Mouse (Mus musculus) Patski (cell line): Measurements from ENCODE around the gene Rln1. TPM values are rescaled to one million over a fixed set of nuclear protein-coding genes. Genes with fewer than 3 reads are reported as not detected.
A peak's percentile ranks its signal among the peaks of the same experiment; 100 is the strongest.

Source experiments
- ATAC-seq: fragments of 100-300 bp; one replicate; pipeline ENCODE4 v1.8.0; 2021
- CTCF ChIA-PET: fragments of 350-600 bp; sonication (Branson Sonifier 250); formaldehyde crosslinking; loops from one replicate; lab custom pipeline; 2022; ENCODE audit warnings: inconsistent platforms; lab: Charles Lee
- POLR2A ChIA-PET: fragments of 350-600 bp; sonication (Branson Sonifier 250); formaldehyde crosslinking; loops from one replicate; lab custom pipeline; 2022; ENCODE audit warnings: antibody characterized with exemption, inconsistent platforms; lab: Charles Lee
- DNase-seq: peaks from one replicate; pipeline ENCODE4 v3.0.0-alpha.2; 2011; ENCODE audit warnings: low read depth, low spot score
- H3K27me3 ChIP-seq: fragments of 371-371 bp; one replicate; pipeline ENCODE4 v1.5.1; 2021
- CTCF ChIP-seq: fragments of 100-300 bp; IDR thresholded peaks from one replicate; pipeline ENCODE4 v1.5.1; 2021
- in situ Hi-C: fragments of 300-500 bp; cut with MboI; formaldehyde crosslinking; loops from 3 replicates; pipeline ENCODE4 v1.11.1; 2018; ENCODE audit warnings: low pct_unique_long_range_greater_than_20kb, mixed read lengths
- polyA plus RNA-seq: library from polyadenylated mRNA; unstranded; gene quantifications from one replicate; pipeline ENCODE4 v1.2.3, GENCODE M21; 2021

Rln1 gene
- polyA plus RNA-seq, 1 experiment from 2014 or later = not detected

DNA sequence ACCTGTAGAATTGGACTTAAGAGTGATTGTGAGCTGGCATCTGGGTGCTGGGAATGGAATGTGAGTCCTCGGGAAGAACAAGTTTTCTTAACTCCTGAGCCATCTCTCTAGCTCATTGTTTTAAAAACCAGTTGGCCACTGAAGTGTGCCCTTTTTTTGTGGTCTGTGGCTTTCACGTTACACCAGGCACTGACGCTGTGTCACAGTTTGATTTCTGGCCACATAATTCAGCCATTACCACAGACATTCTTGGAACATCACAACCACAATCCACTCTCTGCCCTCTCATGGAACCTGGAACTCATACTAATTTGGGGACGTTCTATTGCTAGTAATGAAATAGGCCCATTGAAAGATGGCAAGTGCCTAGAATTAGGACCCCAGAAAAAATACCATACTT is 6.6 kb upstream of the Rln1 start:
- peaks cover 18% of the 10 kb centered on the region for H3K27me3 ChIP-seq
- POLR2A ChIA-PET = interaction anchor here (1.0 kb wide), 1 partner anchor 50 kb away, joined by 3 read pairs; no protein-coding TSS in a partner anchor
- in situ Hi-C loops = no loop called here
- DNase-seq = peak; percentile 51
- TF ChIP-seq CTCF = no peak
- CTCF ChIA-PET = no interaction called here
- peak; percentile 75 for ATAC-seq

DNA sequence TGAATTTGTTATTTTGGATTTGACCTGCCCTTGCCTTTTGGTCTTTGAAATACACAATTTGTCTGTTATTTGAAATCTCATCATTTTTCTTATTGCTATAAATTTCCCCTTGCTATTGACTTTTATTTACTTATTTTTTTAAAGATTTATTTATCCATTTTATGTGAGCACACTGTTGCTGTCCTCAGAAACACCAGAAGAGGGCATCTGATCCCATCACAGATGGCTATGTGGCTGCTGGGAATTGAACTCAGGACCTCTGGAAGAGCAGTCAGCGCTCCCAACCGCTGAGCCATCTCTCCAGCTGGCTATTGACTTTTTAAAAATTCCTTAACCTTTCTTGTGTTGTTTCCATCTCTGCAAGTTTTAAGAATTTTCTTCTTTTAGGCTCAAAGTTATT is 2.2 kb upstream of the Rln1 start:
- POLR2A ChIA-PET = no interaction called here
- DNase-seq (no peak), ATAC-seq (no peak)
- CTCF ChIA-PET = no interaction called here
- peak; percentile 54 for TF ChIP-seq CTCF
- in situ Hi-C loops = no loop called here
- H3K27me3 ChIP-seq = peaks cover 47% of the 10 kb centered on the region

DNA sequence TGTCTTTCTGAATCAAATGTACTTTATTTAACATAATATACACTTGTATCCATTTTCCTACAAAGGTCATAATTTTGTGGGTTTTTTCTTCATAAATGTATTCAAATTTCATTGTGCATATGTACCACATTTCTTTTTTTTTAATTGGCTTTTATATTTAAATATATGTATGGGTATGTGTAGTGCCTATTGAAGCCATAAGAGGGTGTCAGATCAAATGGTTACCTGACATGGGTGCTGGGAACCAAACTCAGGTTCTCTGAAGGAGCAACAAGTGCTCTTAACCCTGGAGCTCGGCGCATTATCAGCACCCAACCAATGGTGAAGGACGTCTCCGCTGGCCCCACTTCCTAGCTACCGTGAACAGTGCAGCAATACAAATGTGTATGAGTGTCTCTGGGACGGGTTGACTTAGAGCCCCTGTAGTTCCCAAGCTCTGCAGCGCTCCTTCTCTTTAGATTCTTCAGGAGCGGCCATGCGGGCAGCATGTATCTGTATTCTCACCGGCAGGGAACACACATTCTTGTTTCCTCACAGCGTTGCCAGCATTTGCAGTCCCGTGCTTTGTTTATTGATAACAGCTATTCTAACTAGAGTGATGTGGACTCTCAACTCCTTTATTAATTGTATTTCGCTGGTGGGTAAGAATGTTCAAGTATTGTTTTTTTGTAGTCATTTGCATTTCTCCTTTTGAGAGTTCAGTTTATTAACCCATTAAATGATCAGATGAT is 7.5 kb downstream of the Rln1 start:
- in situ Hi-C loops = no loop called here
- no peak for ATAC-seq
- DNase-seq = no peak
- TF ChIP-seq CTCF = no peak
- H3K27me3 ChIP-seq = peaks cover 16% of the 10 kb centered on the region
- CTCF ChIA-PET = interaction anchor here (1.2 kb wide), 1 partner anchor 11 kb away, joined by 3 read pairs; no protein-coding TSS in a partner anchor
- POLR2A ChIA-PET = no interaction called here

DNA sequence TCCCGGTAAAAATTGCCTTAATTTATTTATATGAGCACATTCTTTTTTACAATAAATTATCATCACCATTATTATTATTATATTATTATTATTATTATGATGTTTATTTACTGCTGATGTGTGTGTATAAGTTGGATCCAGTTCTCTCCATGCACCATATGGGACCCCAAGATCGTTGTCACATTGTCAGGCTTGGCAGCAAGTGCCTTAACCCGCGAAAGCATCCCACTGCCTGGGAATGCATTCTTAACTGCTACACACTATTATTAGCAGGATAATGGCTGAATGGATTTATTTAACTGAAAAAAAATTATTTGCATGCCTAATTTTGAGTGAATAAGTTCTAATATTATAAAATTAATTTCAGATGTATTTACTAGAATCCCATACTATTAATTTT is 8.1 kb downstream of the Rln1 start:
- ChIA-PET POLR2A (no interaction called here), CTCF (no interaction called here)
- no peak for DNase-seq
- TF ChIP-seq CTCF = no peak
- H3K27me3 ChIP-seq = peaks cover 14% of the 10 kb centered on the region
- in situ Hi-C loops = no loop called here
- ATAC-seq = no peak

DNA sequence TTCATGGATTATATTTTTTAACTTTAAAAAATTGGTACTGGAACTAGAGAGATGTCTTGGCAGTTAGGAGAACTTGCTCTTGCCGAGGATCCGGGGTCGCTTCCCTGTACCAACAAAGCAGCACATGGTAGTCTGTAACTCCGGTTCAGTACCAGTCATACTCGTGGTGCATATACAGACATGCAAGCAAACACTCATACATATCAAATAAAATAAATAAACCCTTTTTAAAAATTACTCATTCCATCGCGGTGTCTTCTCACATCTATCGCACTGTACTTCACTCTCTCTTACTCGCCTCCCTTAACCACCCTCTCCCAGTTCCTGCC is 8.7 kb downstream of the Rln1 start:
- ATAC-seq = no peak
- no peak for DNase-seq
- in situ Hi-C loops = no loop called here

DNA sequence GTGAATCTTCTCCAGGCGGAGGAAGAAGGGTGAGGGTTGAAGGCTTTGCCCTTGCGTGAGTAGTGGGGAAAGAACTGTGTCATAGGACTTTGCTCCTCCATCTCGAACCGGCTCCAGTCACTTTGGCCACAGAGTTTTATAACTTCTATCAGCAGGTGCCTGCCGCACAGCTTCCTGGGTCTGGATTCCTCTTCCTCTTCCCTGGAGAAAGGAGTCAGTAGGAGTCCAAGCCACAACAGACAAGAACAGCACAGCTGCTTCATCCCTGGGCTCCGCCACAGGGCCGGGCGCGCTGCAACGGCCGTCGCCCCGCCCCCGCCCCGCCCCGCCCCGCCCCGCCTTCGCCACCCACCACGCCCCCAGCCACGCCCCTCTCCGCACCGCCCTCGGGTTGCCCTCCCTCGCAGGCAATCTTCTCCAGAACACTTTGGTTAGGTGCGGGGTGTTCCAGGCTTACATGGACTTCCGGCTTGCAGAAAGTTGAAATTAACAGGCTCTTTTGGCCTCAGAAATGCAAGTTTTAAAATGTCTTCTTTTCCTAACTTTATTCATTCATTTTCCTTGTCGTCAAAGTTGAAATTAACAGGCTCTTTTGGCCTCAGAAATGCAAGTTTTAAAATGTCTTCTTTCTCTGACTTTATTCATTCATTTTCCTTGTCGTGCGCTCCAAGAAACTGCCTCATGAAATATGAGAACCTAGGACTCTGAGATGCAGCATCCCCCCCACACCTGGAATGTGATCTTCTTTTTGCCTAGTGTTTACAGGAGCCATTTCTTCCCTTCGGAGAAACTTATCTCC is 9.2 kb downstream of the Rln1 start, which contains the start of gene Insl6:
TSS of gene Insl6 (minus strand) at position 304 of the 799 bp plus-strand sequence.
- peaks cover 9% of the 10 kb centered on the region for H3K27me3 ChIP-seq
- DNase-seq (no peak), ATAC-seq (no peak)
- no peak for TF ChIP-seq CTCF
- POLR2A ChIA-PET = no interaction called here
- CTCF ChIA-PET = no interaction called here
- in situ Hi-C loops = no loop called here

More for the DNA sequence above, 8.7 kb downstream of the Rln1 start:
- POLR2A ChIA-PET = no interaction called here
- TF ChIP-seq CTCF = no peak
- peaks cover 9% of the 10 kb centered on the region for H3K27me3 ChIP-seq
- CTCF ChIA-PET = no interaction called here

DNA sequence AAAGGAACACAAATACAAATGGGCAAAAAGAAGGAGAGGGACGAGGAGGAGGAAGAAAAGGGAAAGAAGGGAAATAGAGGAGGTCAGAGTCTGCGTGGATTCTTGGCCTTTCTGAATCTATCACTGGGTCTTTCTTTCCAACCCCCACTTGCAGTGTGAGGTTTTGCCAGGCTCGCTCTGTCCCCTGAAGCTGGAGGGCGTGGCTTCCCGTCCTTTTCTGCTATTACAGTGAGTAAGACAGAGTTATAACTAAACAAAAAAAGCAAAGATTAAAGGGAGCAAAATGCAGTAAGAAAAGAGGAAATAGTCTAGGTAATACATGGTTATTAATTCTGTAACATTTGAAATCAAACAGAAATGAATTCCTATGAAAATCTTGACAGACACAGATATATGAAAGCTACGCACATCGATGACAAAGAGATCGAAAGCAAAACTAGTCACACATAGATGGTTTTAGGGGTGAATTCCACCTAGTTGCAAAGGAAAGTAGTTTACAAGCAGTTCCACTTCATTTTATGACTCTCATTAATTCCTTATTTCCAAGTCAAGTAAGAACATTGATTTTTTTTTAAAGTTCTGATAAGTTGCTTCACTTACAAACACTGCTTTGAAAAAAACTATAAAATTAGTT is 10.9 kb downstream of the Rln1 start:
- POLR2A ChIA-PET = no interaction called here
- no peak for DNase-seq
- TF ChIP-seq CTCF = no peak
- CTCF ChIA-PET = no interaction called here
- H3K27me3 ChIP-seq = peaks cover 5% of the 10 kb centered on the region
- no peak for ATAC-seq
- in situ Hi-C loops = no loop called here

DNA sequence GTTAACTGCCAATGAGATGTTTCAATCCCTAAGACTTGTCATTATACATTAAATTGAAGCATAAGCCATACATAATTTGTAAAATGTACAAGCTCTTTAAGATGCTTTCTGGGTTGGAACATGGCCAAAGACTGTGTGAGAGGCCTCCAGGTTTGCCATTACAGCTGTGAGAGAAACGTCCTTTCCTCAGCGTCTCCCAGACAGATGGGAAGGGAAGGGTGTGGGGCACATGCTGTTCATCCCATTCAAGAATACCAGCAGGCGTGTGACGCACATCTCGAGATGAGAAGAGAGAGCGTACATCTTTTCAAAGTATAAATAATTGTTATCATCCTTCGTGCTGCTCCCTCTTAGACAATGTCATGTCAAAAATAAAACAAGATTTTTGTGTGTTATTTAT is 21.8 kb downstream of the Rln1 start:
- CTCF ChIA-PET = no interaction called here
- POLR2A ChIA-PET = interaction anchor here (0.6 kb wide), 1 partner anchor 52 kb away, joined by 3 read pairs; no protein-coding TSS in a partner anchor
- no peak for DNase-seq
- TF ChIP-seq CTCF = no peak
- in situ Hi-C loops = no loop called here
- no peaks in the 10 kb centered on the region for H3K27me3 ChIP-seq
- ATAC-seq = no peak

DNA sequence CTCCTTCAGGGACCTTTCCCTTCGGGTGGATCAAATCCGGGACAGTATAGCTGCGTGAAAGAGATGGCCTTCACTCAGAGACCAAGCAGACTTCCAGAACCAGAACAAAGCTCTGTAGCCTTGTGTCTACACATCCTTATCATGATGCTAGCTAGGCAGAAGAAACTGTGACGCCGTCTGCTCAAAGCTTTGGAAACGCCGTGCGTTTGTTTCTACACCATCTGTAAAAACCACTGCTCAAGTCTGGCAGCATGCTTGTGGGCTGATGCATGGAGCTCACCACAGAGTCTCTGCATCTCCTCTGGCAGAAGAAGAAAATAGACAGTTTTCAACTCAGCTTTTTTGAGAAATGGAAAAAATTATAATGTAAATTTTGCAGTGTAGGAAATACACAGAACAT is 22.7 kb downstream of the Rln1 start:
- in situ Hi-C loops = no loop called here
- ATAC-seq (no peak), DNase-seq (no peak)
- ChIA-PET POLR2A (interaction anchor here (0.6 kb wide), 1 partner anchor 251 kb away, joined by 3 read pairs; no protein-coding TSS in a partner anchor), CTCF (no interaction called here)
- TF ChIP-seq CTCF = no peak
- no peaks in the 10 kb centered on the region for H3K27me3 ChIP-seq

DNA sequence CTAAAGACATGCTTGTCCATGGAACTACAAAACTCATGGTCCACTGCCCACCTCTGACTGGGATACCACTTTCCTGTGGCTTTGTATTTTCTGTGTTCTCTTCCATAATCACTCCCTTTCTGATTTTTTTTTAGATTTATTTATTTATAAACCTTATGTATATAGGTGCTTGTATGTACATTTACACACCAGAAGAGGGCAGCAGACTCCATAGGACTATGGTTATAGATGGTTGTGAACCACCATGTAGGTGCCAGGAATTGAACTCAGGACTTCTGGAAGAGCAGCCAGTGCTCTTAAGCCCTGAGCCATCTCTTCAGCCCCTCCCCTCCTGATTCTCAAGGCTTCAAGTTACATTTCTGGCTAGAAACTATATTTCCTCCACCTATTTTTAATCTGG is 25.6 kb downstream of the Rln1 start:
- peak; percentile 46 for TF ChIP-seq CTCF
- in situ Hi-C loops = no loop called here
- no peak for ATAC-seq
- POLR2A ChIA-PET = no interaction called here
- no peak for DNase-seq
- H3K27me3 ChIP-seq = no peaks in the 10 kb centered on the region
- CTCF ChIA-PET = interaction anchor here (1.0 to 1.1 kb wide), 2 partner anchors 10 to 245 kb away, joined by 3 read pairs; no protein-coding TSS in a partner anchor

DNA sequence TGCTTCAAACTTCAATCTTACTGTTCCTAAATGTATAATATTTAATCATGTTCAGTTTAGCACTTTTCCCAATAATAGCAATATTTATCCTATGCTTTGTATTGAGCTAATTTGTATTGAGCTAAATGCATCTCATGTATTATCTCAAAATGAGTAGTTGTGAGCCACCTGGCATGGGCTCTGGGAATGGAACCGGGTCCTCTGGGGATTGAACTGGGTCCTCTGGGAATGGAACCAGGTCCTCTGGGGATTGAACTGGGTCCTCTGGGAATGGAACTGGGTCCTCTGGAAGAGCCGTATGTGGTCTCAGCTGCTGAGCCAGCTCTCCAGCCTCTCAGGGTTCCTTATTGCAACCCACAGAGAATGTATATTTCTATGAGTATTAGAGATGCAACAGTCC is 32.4 kb downstream of the Rln1 start:
- no peaks in the 10 kb centered on the region for H3K27me3 ChIP-seq
- DNase-seq (no peak), ATAC-seq (no peak)
- in situ Hi-C loops = no loop called here
- ChIA-PET CTCF (no interaction called here), POLR2A (no interaction called here)
- TF ChIP-seq CTCF = no peak
